Mouse (Mus musculus) C3H10T1/2 (cell line): ENCODE results near the gene Rb1. TPM values are rescaled to one million over a fixed set of nuclear protein-coding genes. Genes with fewer than 3 reads are reported as not detected.

Source experiments
- polyA plus RNA-seq, 2 experiments: library from polyadenylated mRNA; unstranded; fragments of >200 nt; fragmentation: generic; extraction: Trizol; gene quantifications; one replicate each; pipeline ENCODE4 v1.2.1; 2012; ENCODE audit warnings: missing spikeins in 2 of 2

Rb1 gene
- 1 to 10 TPM in 1 of 2 experiments, under 1 TPM in 1; 0.34 to 1.6 TPM for polyA plus RNA-seq

GRCm38 (mm10) chr14:73325456-73326381 lies at the start of gene Rb1:
Gene Rb1 (minus strand): TSS chr14:73325822.

GRCm38 (mm10) chr14:73237848-73238321 lies 87.7 kb downstream of the Rb1 start, which contains the start of gene Lpar6:
Gene Lpar6 (plus strand): TSS chr14:73237895.

Other genes with a start within 250 kb of the Rb1 start
- 10 to 100 TPM in 1 of 2 experiments, 1 to 10 TPM in 1; 3.8 to 27.5 TPM for gene Rcbtb2, start 202.8 kb downstream of the Rb1 start, polyA plus RNA-seq
- gene Lpar6, start 87.9 kb downstream of the Rb1 start, polyA plus RNA-seq = under 1 TPM; 0.13 to 0.97 TPM
- gene Itm2b, start 59.5 kb upstream of the Rb1 start, polyA plus RNA-seq = 100 to 1,000 TPM; 124 to 644 TPM
- 10 to 100 TPM in 1 of 2 experiments, 1 to 10 TPM in 1; 7.1 to 24.7 TPM for gene Med4, start 184.2 kb upstream of the Rb1 start, polyA plus RNA-seq
- gene Sucla2, start 199.5 kb upstream of the Rb1 start, polyA plus RNA-seq = 10 to 100 TPM in 1 of 2 experiments, 1 to 10 TPM in 1; 1.8 to 17.9 TPM
- 1 to 10 TPM in 1 of 2 experiments, under 1 TPM in 1; 0.33 to 1.3 TPM for gene Nudt15, start 222.4 kb upstream of the Rb1 start, polyA plus RNA-seq